27 mouse cellular contexts compared by ENCODE assay signal in genomic region chr12:87379496-87379895, GRCm38 (mm10). TPM values are rescaled to one million over a fixed set of nuclear protein-coding genes. Genes with fewer than 3 reads are reported as not detected.
DNase-seq lines count a peak whose midpoint lies in the region; ATAC-seq and TF ChIP-seq lines count a peak whose summit lies in the region.
"Had no signal": no experiment of that assay in that cellular context is flagged by ENCODE, and none has a peak within 500 bp of the region (broad histone marks: within the 10 kb centered on the region; RNA-seq: fewer than 3 reads in every experiment).

No protein-coding gene starts in this region.

- DNase-seq in heart, adult 11 months, result peak; percentile 70
- no peak for DNase-seq in heart, adult 2 months
- DNase-seq in liver, result no peak
- DNase-seq in c-Kit-positive CD71-positive TER-119-negative erythroid progenitor cells, embryonic 14.5 days (ENCODE audit: low read depth), result peak; percentile 36
- no peak for DNase-seq in left cerebral cortex, postnatal 25 days (ENCODE audit: low spot score in 2 of 2)
- DNase-seq: adrenal gland, adult 8-10 months; adrenal gland, postnatal 14 days; adrenal gland, postnatal 36 days; cerebellum, adult 11 months; cerebellum, adult 18-20 months; cerebellum, adult 8-10 months; cerebellum, adult 9-11 months; cerebellum, postnatal 14 days; cerebellum, postnatal 36 days; embryo, embryonic 11 days had no signal

- no peak overlapping the region for H3K4me3 ChIP-seq in heart, adult 2 months
- no peak overlapping the region for H3K4me3 ChIP-seq in liver, embryonic 12.5 days
- H3K4me3 ChIP-seq: embryonic facial prominence, embryonic 13.5 days; embryonic facial prominence, embryonic 15.5 days; erythroblast, embryonic 14.5 days; forebrain, embryonic 10.5 days; forebrain, embryonic 12.5 days had no signal

- TF ChIP-seq CTCF in heart, adult 2 months (IDR thresholded peaks at IDR 0.05), result no peak

- 71% methylated on average over 2 of the region's 2 CpGs for WGBS in heart, adult 2 months
- WGBS in liver, embryonic 12.5 days (ENCODE audit: insufficient replicate concordance), result 58% methylated on average over 2 of the region's 2 CpGs

- H3K79me2 ChIP-seq in heart, adult 2 months (replicated peaks; ENCODE audit: control insufficient read depth, insufficient read depth, low read length), result peaks cover 9% of the 10 kb centered on the region

- no peak overlapping the region for H3K4me2 ChIP-seq in liver, embryonic 12.5 days
- H3K4me2 ChIP-seq: embryonic facial prominence, embryonic 13.5 days; embryonic facial prominence, embryonic 15.5 days; forebrain, embryonic 12.5 days had no signal

- no peak overlapping the region for H3K27ac ChIP-seq in heart, adult 2 months
- H3K27ac ChIP-seq in liver, embryonic 12.5 days, result no peak overlapping the region
- H3K27ac ChIP-seq: embryonic facial prominence, embryonic 13.5 days; embryonic facial prominence, embryonic 15.5 days; forebrain, embryonic 10.5 days; forebrain, embryonic 12.5 days had no signal

- no peak for TF ChIP-seq EP300 in heart, adult 2 months (IDR thresholded peaks at IDR 0.05; ENCODE audit: insufficient read depth, low read depth, low read length)

- no peak overlapping the region for H3K9ac ChIP-seq in heart, adult 2 months (ENCODE audit: low read depth, low read length)
- H3K9ac ChIP-seq in liver, embryonic 12.5 days, result no peak overlapping the region
- H3K9ac ChIP-seq: embryonic facial prominence, embryonic 13.5 days; embryonic facial prominence, embryonic 15.5 days; forebrain, embryonic 12.5 days had no signal

- no peak for TF ChIP-seq POLR2A in heart, adult 2 months (IDR thresholded peaks at IDR 0.05; ENCODE audit: insufficient read depth, low read depth, low read length)

- no peaks in the 10 kb centered on the region for H3K9me3 ChIP-seq in liver, embryonic 12.5 days (replicated peaks)
- H3K9me3 ChIP-seq: embryonic facial prominence, embryonic 13.5 days; embryonic facial prominence, embryonic 15.5 days; forebrain, embryonic 10.5 days; forebrain, embryonic 12.5 days had no signal

- no peaks in the 10 kb centered on the region; the same call in 1 of the 2 replicates for H3K36me3 ChIP-seq in heart, adult 2 months (ENCODE audit: control insufficient read depth, insufficient read depth, low read length)
- H3K36me3 ChIP-seq in liver, embryonic 12.5 days, result no peaks in the 10 kb centered on the region; the same call in 1 of the 2 replicates
- H3K36me3 ChIP-seq: embryonic facial prominence, embryonic 15.5 days; forebrain, embryonic 10.5 days; forebrain, embryonic 12.5 days had no signal

- ATAC-seq in liver, embryonic 12.5 days, result 0 out of 2 replicates have a peak, but pooled peaks have one; percentile 19
- peak; percentile 65 for ATAC-seq in megakaryocyte-erythroid progenitor cell, adult 5-6 weeks (replicated peaks; ENCODE audit: low FRiP score, low TSS enrichment, poor library complexity, severe bottlenecking)
- ATAC-seq in frontal cortex, adult (ENCODE audit: low TSS enrichment), result no peak
- ATAC-seq: activated CD4-positive, CD25-positive, alpha-beta regulatory T cell, adult 4 months; forebrain, embryonic 14.5 days; forebrain, embryonic 16.5 days; Patski had no signal

- intact Hi-C loops in heart, adult 2 months (cut with DNase I), result no loop called here
- intact Hi-C loops in left cerebral cortex, postnatal 25 days (cut with DNase I), result no loop called here

- peaks cover 8% of the 10 kb centered on the region for H3K4me1 ChIP-seq in heart, adult 2 months (ENCODE audit: control insufficient read depth, insufficient read depth, low read length)
- peaks cover 50% of the 10 kb centered on the region for H3K4me1 ChIP-seq in liver, embryonic 12.5 days
- H3K4me1 ChIP-seq: embryonic facial prominence, embryonic 15.5 days; forebrain, embryonic 10.5 days; forebrain, embryonic 12.5 days had no signal

- no peaks in the 10 kb centered on the region for H3K27me3 ChIP-seq in heart, adult 2 months (ENCODE audit: control insufficient read depth, insufficient read depth, low read length)
- no peaks in the 10 kb centered on the region for H3K27me3 ChIP-seq in liver, embryonic 12.5 days (replicated peaks)
- H3K27me3 ChIP-seq: embryonic facial prominence, embryonic 13.5 days; embryonic facial prominence, embryonic 15.5 days; forebrain, embryonic 12.5 days; Patski had no signal

RNA-seq across cellular contexts. Expression of gene Sptlc2, which starts 8.7 kb away (rescaled TPM):
- total RNA-seq in heart, adult 2 months (2021), result 10 to 100 TPM; 21.1 to 23.1 TPM
- 5.0 and 9.8 TPM in 2 replicates for polyA plus RNA-seq in heart, adult 2 months (2012; rRNA removed)
- 34.2 and 39.7 TPM in 2 replicates for polyA plus RNA-seq in liver, embryonic 12.5 days (2016; fragmentation: Nextera tagmentation; extraction: Ambion mirVana)
- total RNA-seq in megakaryocyte-erythroid progenitor cell, adult 5-6 weeks (2014; fragmentation: Nextera tagmentation), result 16.1 and 33.3 TPM in 2 replicates
- total RNA-seq in megakaryocyte-erythroid progenitor cell, adult 5-6 weeks (2017), result 46.3 and 61.6 TPM in 2 replicates
- 10 to 100 TPM; 35.3 to 37.9 TPM for total RNA-seq in left cerebral cortex, postnatal 25 days (2021)

Comparison
In these comparisons a context has a peak if more than half of its experiments do, and no peak if none do; other contexts are left out.
1. DNase-seq: peak in heart, adult 11 months (single experiment) and c-Kit-positive CD71-positive TER-119-negative erythroid progenitor cells, embryonic 14.5 days (single experiment); none in heart, adult 2 months (0 of 2), liver (single experiment) and left cerebral cortex, postnatal 25 days (0 of 2).